Mouse (Mus musculus) CD4-positive, CD25-positive, alpha-beta regulatory T cell, adult 4 months (primary cell): ENCODE results near the gene Pafah2. TPM values are rescaled to one million over a fixed set of nuclear protein-coding genes. Genes with fewer than 3 reads are reported as not detected.

Experiments
- ATAC-seq: one replicate; pipeline ENCODE4 v1.8.0; 2017
- polyA plus RNA-seq, 2 experiments: library from polyadenylated mRNA; unstranded; fragments of 100-300 nt; shearing (Covaris generic); gene quantifications; one replicate each; pipeline ENCODE4 v1.2.1; 2017

The Pafah2 gene
- polyA plus RNA-seq, 2 experiments from 2014 or later: 0.30 to 2.4 TPM

- no peak for ATAC-seq
Measured at GRCm38 (mm10) chr4:134425088-134425487, 29.0 kb downstream of the Pafah2 start.

- no peak for ATAC-seq
Measured at GRCm38 (mm10) chr4:134430381-134431004, 34.4 kb downstream of the Pafah2 start.

GRCm38 (mm10) chr4:134432686-134433360 is 36.7 kb downstream of the Pafah2 start:
- ATAC-seq: no peak

GRCm38 (mm10) chr4:134436185-134436584 is 40.1 kb downstream of the Pafah2 start:
- ATAC-seq: no peak

- no peak for ATAC-seq
Measured at GRCm38 (mm10) chr4:134436659-134437058, 40.5 kb downstream of the Pafah2 start.

- ATAC-seq: no peak
Measured at GRCm38 (mm10) chr4:134439119-134439518, 43.0 kb downstream of the Pafah2 start.

GRCm38 (mm10) chr4:134439919-134440318 is 43.8 kb downstream of the Pafah2 start:
- no peak for ATAC-seq

GRCm38 (mm10) chr4:134442216-134442615 is 46.1 kb downstream of the Pafah2 start:
- no peak for ATAC-seq

GRCm38 (mm10) chr4:134443589-134443988 is 47.5 kb downstream of the Pafah2 start:
- no peak for ATAC-seq

GRCm38 (mm10) chr4:134444949-134445348 is 48.8 kb downstream of the Pafah2 start:
- ATAC-seq: no peak

GRCm38 (mm10) chr4:134445489-134445888 is 49.4 kb downstream of the Pafah2 start:
- ATAC-seq: no peak

GRCm38 (mm10) chr4:134447966-134448365 is 51.8 kb downstream of the Pafah2 start:
- no peak for ATAC-seq

- ATAC-seq: no peak
Measured at GRCm38 (mm10) chr4:134449595-134450391, 53.7 kb downstream of the Pafah2 start.

- ATAC-seq: no peak
Measured at GRCm38 (mm10) chr4:134450392-134451195, 54.5 kb downstream of the Pafah2 start.

- ATAC-seq: no peak
Measured at GRCm38 (mm10) chr4:134451484-134451883, 55.4 kb downstream of the Pafah2 start.

- no peak for ATAC-seq
Measured at GRCm38 (mm10) chr4:134453619-134454400, 57.7 kb downstream of the Pafah2 start.

GRCm38 (mm10) chr4:134455310-134455709 is 59.2 kb downstream of the Pafah2 start:
- ATAC-seq: no peak

- no peak for ATAC-seq
Measured at GRCm38 (mm10) chr4:134457130-134457825, 61.2 kb downstream of the Pafah2 start.

GRCm38 (mm10) chr4:134458856-134459255 is 62.7 kb downstream of the Pafah2 start:
- no peak for ATAC-seq

- peak; percentile 63 for ATAC-seq
Measured at GRCm38 (mm10) chr4:134460277-134460676, 64.2 kb downstream of the Pafah2 start.

- ATAC-seq: no peak
Measured at GRCm38 (mm10) chr4:134461252-134461651, 65.1 kb downstream of the Pafah2 start.
